ENCODE assay signal across 9 mouse cellular contexts in the genomic region with DNA sequence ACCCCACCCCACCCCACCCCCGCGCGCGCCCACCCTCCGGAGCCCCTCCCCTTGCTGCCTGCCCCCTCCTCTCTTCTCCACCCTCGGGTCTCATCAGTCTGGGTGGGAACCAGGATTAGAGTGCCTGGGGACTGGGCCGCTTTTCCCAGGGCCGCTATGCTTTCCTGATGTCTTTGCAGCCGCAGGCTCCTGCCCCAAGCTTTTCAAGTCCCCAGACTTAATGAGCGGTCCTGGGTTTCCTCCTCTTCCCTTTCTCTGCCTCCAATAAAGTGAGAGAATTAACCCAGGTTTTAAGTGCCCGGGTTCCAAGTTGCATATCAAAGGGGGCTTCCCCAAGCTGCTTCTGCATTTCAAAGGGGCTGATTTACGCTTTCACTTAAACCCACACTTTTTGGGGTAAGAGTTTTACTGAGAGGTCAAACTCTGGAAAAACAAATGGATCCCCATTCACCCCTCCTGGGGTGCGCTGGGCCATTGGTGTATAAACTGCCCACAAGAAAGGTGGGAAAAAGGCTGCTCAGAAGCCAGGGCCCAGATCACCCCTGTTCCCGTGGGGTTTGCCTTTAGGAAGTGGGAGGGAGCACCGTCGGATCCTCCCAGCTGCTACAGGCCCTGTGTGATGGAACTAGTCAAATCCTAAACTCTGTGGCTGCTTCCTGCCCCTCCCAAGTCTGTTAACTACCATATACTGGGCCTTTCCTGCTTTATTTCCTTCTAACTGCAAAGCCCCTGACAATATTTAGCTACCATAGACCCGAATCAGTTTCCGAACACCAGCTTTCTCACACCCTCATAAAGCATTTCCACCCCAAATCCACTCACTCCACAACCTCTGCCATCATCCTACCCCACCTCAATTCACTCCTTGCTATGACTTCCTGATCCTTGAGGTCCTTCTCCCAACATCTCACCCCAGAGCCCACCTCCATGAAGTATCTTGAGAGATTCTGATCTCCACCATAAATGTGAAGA.
A peak's percentile ranks its signal among the peaks of the same experiment; 100 is the strongest.
DNase-seq lines count a peak whose midpoint lies in the region; ATAC-seq and TF ChIP-seq lines count a peak whose summit lies in the region.
"Had no signal": no experiment of that assay in that cellular context is flagged by ENCODE, and none has a peak within 500 bp of the region (broad histone marks: within the 10 kb centered on the region; RNA-seq: fewer than 3 reads in every experiment).

No protein-coding gene starts in this region.

- H3K9me3 ChIP-seq in ES-E14 (ENCODE audit: control insufficient read depth, insufficient read depth, low read depth, low read length) = no peaks in the 10 kb centered on the region
- H3K9me3 ChIP-seq in hindbrain, embryonic 11.5 days (ENCODE audit: control insufficient read depth, low read length) = no peaks in the 10 kb centered on the region
- no peaks in the 10 kb centered on the region for H3K9me3 ChIP-seq in liver, embryonic 13.5 days (replicated peaks)

- H3K36me3 ChIP-seq in ES-E14 (ENCODE audit: control insufficient read depth, insufficient read depth, low read length, poor library complexity, severe bottlenecking) = no peaks in the 10 kb centered on the region
- no peaks in the 10 kb centered on the region for H3K36me3 ChIP-seq in hindbrain, embryonic 11.5 days (ENCODE audit: control insufficient read depth, insufficient read depth, low read length)
- no peaks in the 10 kb centered on the region for H3K36me3 ChIP-seq in liver, embryonic 13.5 days
- H3K36me3 ChIP-seq in thymus, adult 2 months (ENCODE audit: control insufficient read depth, insufficient read depth, low read length) = no peaks in the 10 kb centered on the region

- H3K4me2 ChIP-seq in hindbrain, embryonic 11.5 days (replicated peaks; ENCODE audit: low read depth, low read length) = peak overlapping the region; percentile 28
- 0 out of 2 replicates have a peak overlapping the region, but pooled peaks have one; percentile 10 for H3K4me2 ChIP-seq in liver, embryonic 13.5 days

- WGBS in hindbrain, embryonic 11.5 days = 9% methylated on average over 18 of the region's 18 CpGs
- WGBS in liver, embryonic 13.5 days (ENCODE audit: insufficient replicate concordance) = 29% methylated on average over 17 of the region's 18 CpGs
- WGBS in thymus, adult 2 months = 46% methylated on average over 18 of the region's 18 CpGs

- ATAC-seq in hindbrain, embryonic 11.5 days (ENCODE audit: low FRiP score) = peak; percentile 61
- no peak for ATAC-seq in liver, embryonic 13.5 days (ENCODE audit: low read depth)

- TF ChIP-seq CTCF in thymus, adult 2 months (IDR thresholded peaks at IDR 0.05; ENCODE audit: borderline replicate concordance, control insufficient read depth, extremely low read depth, insufficient read depth, low read length, poor library complexity) = no peak

- peak; percentile 73 for DNase-seq in ES-E14 (ENCODE audit: low read depth, low spot score)
- peak; percentile 75 for DNase-seq in embryo, embryonic 10.5 days (ENCODE audit: low spot score)
- DNase-seq in hindbrain, embryonic 11.5 days (ENCODE audit: low spot score) = peak; percentile 48
- DNase-seq in liver, embryonic 13.5 days = no peak
- no peak for DNase-seq in thymus, adult 2 months
- DNase-seq in layer of hippocampus, adult 8-10 months (ENCODE audit: low spot score in 2 of 2) = no peak
- DNase-seq in urinary bladder, adult 2 months (ENCODE audit: low spot score) = no peak
- no peak for DNase-seq in testis, postnatal 10 days (ENCODE audit: low spot score)
- DNase-seq: layer of hippocampus, adult 9-11 months had no signal

- no peaks in the 10 kb centered on the region for H3K27me3 ChIP-seq in hindbrain, embryonic 11.5 days (ENCODE audit: control insufficient read depth, insufficient read depth, low read length)
- peaks cover 38% of the 10 kb centered on the region for H3K27me3 ChIP-seq in liver, embryonic 13.5 days
- no peaks in the 10 kb centered on the region for H3K27me3 ChIP-seq in thymus, adult 2 months (ENCODE audit: control insufficient read depth, insufficient read depth, low read length)

- in situ Hi-C loops in ES-E14 (cut with MboI; ENCODE audit: low sequenced_read_pairs in 2 of 2, unreplicated experiment in 2 of 2) = no loop called here

- H3K4me3 ChIP-seq in ES-E14 (ENCODE audit: insufficient read depth in 1 of 2, low read depth in 1 of 2, low read length in 2 of 2, poor library complexity in 1 of 2, severe bottlenecking in 1 of 2) = peak overlapping the region in 1 of 2 experiments; percentile 14; a peak in 1 of 4 replicates
- no peak overlapping the region for H3K4me3 ChIP-seq in hindbrain, embryonic 11.5 days (ENCODE audit: low read depth, low read length)
- no peak overlapping the region for H3K4me3 ChIP-seq in liver, embryonic 13.5 days (replicated peaks)
- H3K4me3 ChIP-seq in thymus, adult 2 months (ENCODE audit: control insufficient read depth, insufficient read depth, low read length) = no peak overlapping the region

- H3K27ac ChIP-seq in ES-E14 (ENCODE audit: insufficient read depth, low read depth, low read length, poor library complexity, severe bottlenecking) = no peak overlapping the region
- H3K27ac ChIP-seq in hindbrain, embryonic 11.5 days (ENCODE audit: low read depth, low read length) = peak overlapping the region; percentile 76
- H3K27ac ChIP-seq in liver, embryonic 13.5 days = no peak overlapping the region
- no peak overlapping the region for H3K27ac ChIP-seq in thymus, adult 2 months (ENCODE audit: control insufficient read depth, insufficient read depth, low read length)

- H3K9ac ChIP-seq in ES-E14 (ENCODE audit: insufficient read depth, low read depth, low read length, poor library complexity, severe bottlenecking) = no peak overlapping the region
- H3K9ac ChIP-seq in hindbrain, embryonic 11.5 days (ENCODE audit: low read depth, low read length) = no peak overlapping the region
- H3K9ac ChIP-seq in liver, embryonic 13.5 days = no peak overlapping the region

- H3K4me1 ChIP-seq in ES-E14 (ENCODE audit: control insufficient read depth in 2 of 2, insufficient read depth in 2 of 2, low read length in 2 of 2, poor library complexity in 1 of 2) = peaks cover 0 to 13% of the 10 kb centered on the region in 2 experiments; a peak in 2 of 4 replicates
- H3K4me1 ChIP-seq in hindbrain, embryonic 11.5 days (replicated peaks; ENCODE audit: control insufficient read depth, insufficient read depth, low read length) = peaks cover 15% of the 10 kb centered on the region
- peaks cover 12% of the 10 kb centered on the region for H3K4me1 ChIP-seq in liver, embryonic 13.5 days (replicated peaks)
- no peaks in the 10 kb centered on the region for H3K4me1 ChIP-seq in thymus, adult 2 months (replicated peaks; ENCODE audit: control insufficient read depth, insufficient read depth, low read length)

- TF ChIP-seq POLR2A in thymus, adult 2 months (IDR thresholded peaks at IDR 0.05; ENCODE audit: control insufficient read depth, extremely low read depth, insufficient read depth, low read length, poor library complexity) = no peak

TF ChIP-seq in ES-E14, 5 proteins besides CTCF, POLR2A, EP300 and RAD21:
- TF ChIP-seq CHD2 (IDR thresholded peaks at IDR 0.05; ENCODE audit: low read depth, low read length) (no peak), HCFC1 (IDR thresholded peaks at IDR 0.05; ENCODE audit: borderline replicate concordance, insufficient read depth, low read length) (no peak), ZNF384 (IDR thresholded peaks at IDR 0.05; ENCODE audit: low read depth, low read length) (no peak), ZC3H11A (IDR thresholded peaks at IDR 0.05; ENCODE audit: borderline replicate concordance, low read depth, low read length) (no peak)

Comparison
In these comparisons a context has a peak if more than half of its experiments do, and no peak if none do; other contexts are left out.
1. DNase-seq: peak in ES-E14 (single experiment), embryo, embryonic 10.5 days (single experiment) and hindbrain, embryonic 11.5 days (single experiment); none in liver, embryonic 13.5 days (single experiment), thymus, adult 2 months (single experiment), layer of hippocampus, adult 8-10 months (0 of 2), urinary bladder, adult 2 months (single experiment) and testis, postnatal 10 days (single experiment).